Mouse (Mus musculus): Measurements from ENCODE around the gene Rabl6. TPM values are rescaled to one million over a fixed set of nuclear protein-coding genes. Genes with fewer than 3 reads are reported as not detected.

The Rabl6 gene
- polyA plus RNA-seq, 1 experiment from 2014 or later: 76.8 TPM

GRCm38 (mm10) chr2:25588227-25588907 is 20.0 kb downstream of the Rabl6 start:
- no peaks in the 10 kb centered on the region for H3K9me3 ChIP-seq
- peaks cover 89% of the 10 kb centered on the region for H3K36me3 ChIP-seq (replicated peaks)
- 96% methylated on average over 8 of the region's 8 CpGs for WGBS
- ATAC-seq (ENCODE audit: low FRiP score): no peak
- H3K27ac ChIP-seq: no peak overlapping the region
- no peaks in the 10 kb centered on the region for H3K4me1 ChIP-seq
- no peak overlapping the region for H3K4me2 ChIP-seq
- H3K9ac ChIP-seq: no peak overlapping the region
- H3K27me3 ChIP-seq: no peaks in the 10 kb centered on the region
- no peak overlapping the region for H3K4me3 ChIP-seq (replicated peaks)

GRCm38 (mm10) chr2:25587290-25587689 is 21.0 kb downstream of the Rabl6 start:
- Histone ChIP-seq H3K4me1 (peaks cover 8% of the 10 kb centered on the region), H3K27ac (no peak overlapping the region), H3K4me2 (no peak overlapping the region), H3K9ac (no peak overlapping the region), H3K27me3 (no peaks in the 10 kb centered on the region), H3K4me3 (replicated peaks) (no peak overlapping the region), H3K9me3 (no peaks in the 10 kb centered on the region), H3K36me3 (replicated peaks) (peaks cover 86% of the 10 kb centered on the region)
- ATAC-seq (ENCODE audit: low FRiP score): no peak
- 93% methylated on average over 8 of the region's 8 CpGs for WGBS

- Histone ChIP-seq H3K27ac (no peak overlapping the region), H3K4me2 (no peak overlapping the region), H3K27me3 (peaks cover 9% of the 10 kb centered on the region), H3K4me3 (replicated peaks) (no peak overlapping the region), H3K4me1 (peaks cover 20% of the 10 kb centered on the region), H3K9me3 (no peaks in the 10 kb centered on the region), H3K36me3 (replicated peaks) (peaks cover 69% of the 10 kb centered on the region), H3K9ac (no peak overlapping the region)
- no peak for ATAC-seq (ENCODE audit: low FRiP score)
- 86% methylated on average over 3 of the region's 3 CpGs for WGBS
Measured at GRCm38 (mm10) chr2:25585601-25586000, 22.7 kb downstream of the Rabl6 start.

- no peak for ATAC-seq (ENCODE audit: low FRiP score)
- H3K4me2 ChIP-seq: no peak overlapping the region
- no peak overlapping the region for H3K9ac ChIP-seq
- peaks cover 16% of the 10 kb centered on the region for H3K27me3 ChIP-seq
- H3K36me3 ChIP-seq (replicated peaks): peaks cover 62% of the 10 kb centered on the region
- no peak overlapping the region for H3K4me3 ChIP-seq (replicated peaks)
- whole genome bisulfite sequencing: 71% methylated on average over 4 of the region's 4 CpGs
- H3K9me3 ChIP-seq: no peaks in the 10 kb centered on the region
- H3K27ac ChIP-seq: no peak overlapping the region
- peaks cover 22% of the 10 kb centered on the region for H3K4me1 ChIP-seq
Measured at GRCm38 (mm10) chr2:25584856-25585255, 23.5 kb downstream of the Rabl6 start.

DNA sequence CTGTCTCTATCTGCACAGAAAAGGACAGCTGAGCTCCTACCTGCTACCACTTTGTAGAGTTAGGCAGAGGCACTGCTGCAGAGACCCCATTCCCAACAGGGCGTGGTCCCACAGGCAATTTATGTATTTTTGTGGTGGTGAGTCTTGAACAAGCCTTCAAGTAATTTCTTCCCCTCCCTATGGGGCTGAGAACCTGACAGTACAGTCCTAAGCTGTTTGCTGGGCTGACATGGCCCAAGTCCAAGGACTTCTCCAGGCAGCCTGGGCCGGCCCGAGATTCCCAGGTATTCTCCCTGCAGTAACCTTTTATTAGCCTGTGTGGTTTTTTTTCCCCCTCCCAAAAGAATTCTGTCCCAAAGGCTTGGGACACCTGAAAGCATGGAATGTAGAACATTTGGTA is 24.2 kb downstream of the Rabl6 start:
- no peak overlapping the region for H3K9ac ChIP-seq
- H3K9me3 ChIP-seq: no peaks in the 10 kb centered on the region
- peaks cover 60% of the 10 kb centered on the region for H3K36me3 ChIP-seq (replicated peaks)
- WGBS: 99% methylated on average over 3 of the region's 3 CpGs
- peaks cover 23% of the 10 kb centered on the region for H3K27me3 ChIP-seq
- no peak overlapping the region for H3K27ac ChIP-seq
- no peak overlapping the region for H3K4me2 ChIP-seq
- H3K4me1 ChIP-seq: peaks cover 29% of the 10 kb centered on the region
- ATAC-seq (ENCODE audit: low FRiP score): no peak
- no peak overlapping the region for H3K4me3 ChIP-seq (replicated peaks)

- Histone ChIP-seq H3K4me3 (replicated peaks) (no peak overlapping the region), H3K4me2 (no peak overlapping the region), H3K9ac (no peak overlapping the region), H3K36me3 (replicated peaks) (peaks cover 58% of the 10 kb centered on the region), H3K9me3 (no peaks in the 10 kb centered on the region), H3K4me1 (peaks cover 32% of the 10 kb centered on the region), H3K27me3 (peaks cover 29% of the 10 kb centered on the region), H3K27ac (no peak overlapping the region)
- no peak for ATAC-seq (ENCODE audit: low FRiP score)
- 76% methylated on average over 4 of the region's 4 CpGs for WGBS
Measured at GRCm38 (mm10) chr2:25583571-25583970, 24.8 kb downstream of the Rabl6 start.

GRCm38 (mm10) chr2:25583120-25583481 is 25.2 kb downstream of the Rabl6 start:
- no peaks in the 10 kb centered on the region for H3K9me3 ChIP-seq
- no peak overlapping the region for H3K27ac ChIP-seq
- 88% methylated on average over 6 of the region's 6 CpGs for WGBS
- peaks cover 53% of the 10 kb centered on the region for H3K36me3 ChIP-seq (replicated peaks)
- no peak overlapping the region for H3K9ac ChIP-seq
- peaks cover 37% of the 10 kb centered on the region for H3K4me1 ChIP-seq
- H3K4me3 ChIP-seq (replicated peaks): no peak overlapping the region
- ATAC-seq (ENCODE audit: low FRiP score): no peak
- peaks cover 34% of the 10 kb centered on the region for H3K27me3 ChIP-seq
- no peak overlapping the region for H3K4me2 ChIP-seq

DNA sequence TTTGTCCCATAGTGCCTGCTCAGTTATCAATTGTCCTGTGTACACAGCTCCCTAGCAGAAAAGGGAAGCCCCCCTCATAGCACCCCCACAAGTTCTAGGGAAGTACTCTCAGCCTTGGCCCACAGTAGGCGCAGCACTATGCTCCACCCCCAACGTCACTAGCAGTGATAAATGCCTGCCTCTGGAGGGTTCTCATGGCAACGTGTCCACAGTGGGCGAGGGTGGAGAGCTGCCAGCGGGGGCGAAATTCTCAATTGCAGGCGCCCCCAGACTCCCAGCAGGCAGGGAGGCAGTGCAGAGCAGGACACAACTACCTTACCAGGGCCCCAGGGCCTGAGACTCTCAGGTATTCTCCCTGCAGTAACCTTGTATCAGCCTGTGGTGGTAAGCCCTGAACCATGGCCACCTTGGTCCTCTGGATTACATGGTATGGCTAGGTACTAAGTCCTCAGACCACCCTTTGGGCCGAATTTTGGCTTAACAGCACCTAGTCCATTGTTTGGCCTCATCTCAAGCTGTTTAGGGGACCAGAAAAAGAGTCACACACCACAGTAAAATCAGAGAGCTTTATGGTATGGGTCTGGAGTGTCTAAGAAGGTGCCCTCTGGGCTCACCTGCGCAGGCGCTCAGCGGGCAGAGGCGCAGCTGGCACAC is 25.7 kb downstream of the Rabl6 start:
- peaks cover 42% of the 10 kb centered on the region for H3K4me1 ChIP-seq
- WGBS: 60% methylated on average over 12 of the region's 12 CpGs
- no peak overlapping the region for H3K27ac ChIP-seq
- H3K9ac ChIP-seq: no peak overlapping the region
- H3K36me3 ChIP-seq (replicated peaks): peaks cover 48% of the 10 kb centered on the region
- no peak overlapping the region for H3K4me2 ChIP-seq
- H3K9me3 ChIP-seq: no peaks in the 10 kb centered on the region
- H3K27me3 ChIP-seq: peaks cover 39% of the 10 kb centered on the region
- ATAC-seq (ENCODE audit: low FRiP score): no peak
- H3K4me3 ChIP-seq (replicated peaks): no peak overlapping the region; the same call in 1 of the 2 replicates

DNA sequence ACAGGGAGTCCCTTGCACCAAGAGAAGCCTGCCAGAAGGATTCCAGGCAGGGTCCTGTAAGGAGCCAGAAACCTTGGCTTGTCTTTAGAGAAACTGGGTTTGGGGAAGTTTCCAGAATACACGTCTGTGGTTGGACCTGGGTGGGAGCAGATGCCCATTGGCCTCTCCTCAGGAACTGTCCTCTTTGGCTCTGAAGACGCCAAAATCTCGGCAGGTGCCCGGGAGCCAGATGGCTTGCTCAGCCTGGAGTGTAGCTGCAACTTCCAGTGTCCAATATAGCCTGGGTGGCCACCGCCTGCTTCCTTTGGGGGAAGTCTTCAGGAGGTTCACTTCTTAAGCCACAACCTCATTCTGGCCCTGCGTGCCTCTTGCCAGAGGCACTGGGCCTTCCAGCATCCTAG is 26.4 kb downstream of the Rabl6 start:
- 35% methylated on average over 6 of the region's 6 CpGs for WGBS
- Histone ChIP-seq H3K27me3 (peaks cover 46% of the 10 kb centered on the region), H3K9me3 (no peaks in the 10 kb centered on the region), H3K27ac (no peak overlapping the region), H3K4me3 (replicated peaks) (no peak overlapping the region), H3K4me2 (no peak overlapping the region), H3K9ac (no peak overlapping the region), H3K4me1 (peaks cover 49% of the 10 kb centered on the region), H3K36me3 (replicated peaks) (peaks cover 41% of the 10 kb centered on the region)
- ATAC-seq (ENCODE audit: low FRiP score): 0 out of 2 replicates have a peak, but pooled peaks have one; percentile 0

DNA sequence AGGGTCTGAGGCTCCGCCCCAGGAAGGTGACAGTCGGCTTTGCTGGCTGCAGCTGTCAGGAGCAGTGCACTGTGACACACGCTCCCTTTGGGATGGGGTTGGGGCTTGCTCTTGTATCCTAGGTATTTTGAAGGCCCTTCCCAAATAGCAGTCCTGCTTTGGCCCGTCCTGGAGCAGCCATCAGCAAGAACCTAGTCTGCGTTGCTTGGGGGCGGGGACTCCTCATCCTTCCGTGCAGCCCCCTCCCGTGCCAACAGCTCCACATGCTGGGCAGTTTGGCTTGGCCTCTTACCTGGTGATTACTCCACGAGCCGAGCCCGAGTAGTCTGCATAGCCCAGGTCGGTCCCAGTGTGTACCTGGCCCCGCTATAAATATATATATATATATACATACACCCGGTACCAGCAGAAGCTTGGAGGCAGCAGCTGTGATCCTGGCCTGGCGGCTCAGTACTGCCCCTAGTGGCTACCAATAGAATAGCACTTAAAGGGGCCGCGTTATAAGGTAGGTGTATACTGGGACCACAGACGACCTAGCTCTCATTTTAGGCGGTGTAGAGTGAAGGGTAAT is 26.9 kb downstream of the Rabl6 start, which contains the start of gene Ajm1:
Gene Ajm1 (minus strand): TSS at position 464 of the 571 bp plus-strand sequence.
- Histone ChIP-seq H3K27ac (no peak within 1 kb of the TSS), H3K4me1 (peaks cover 49% of the 10 kb centered on the region), H3K36me3 (replicated peaks) (peaks cover 36% of the 10 kb centered on the region), H3K27me3 (peaks cover 51% of the 10 kb centered on the region), H3K9me3 (no peaks in the 10 kb centered on the region), H3K4me3 (replicated peaks) (peak within 1 kb of the TSS; percentile 38), H3K9ac (peak within 1 kb of the TSS; percentile 33; the same call in 1 of the 2 replicates), H3K4me2 (peak within 1 kb of the TSS; percentile 65)
- peak; percentile 64 for ATAC-seq (ENCODE audit: low FRiP score)
- 8% methylated on average over 19 of the region's 19 CpGs for WGBS

- no peak for ATAC-seq (ENCODE audit: low FRiP score)
- Histone ChIP-seq H3K4me2 (peak overlapping the region; percentile 65; the same call in 1 of the 2 replicates), H3K9ac (0 out of 2 replicates have a peak overlapping the region, but pooled peaks have one; percentile 33), H3K4me3 (replicated peaks) (peak overlapping the region; percentile 38; the same call in 1 of the 2 replicates), H3K4me1 (peaks cover 53% of the 10 kb centered on the region), H3K27me3 (peaks cover 58% of the 10 kb centered on the region), H3K27ac (no peak overlapping the region), H3K36me3 (replicated peaks) (peaks cover 30% of the 10 kb centered on the region), H3K9me3 (no peaks in the 10 kb centered on the region)
- WGBS: 42% methylated on average over 6 of the region's 6 CpGs
Measured at GRCm38 (mm10) chr2:25580621-25581101, 27.7 kb downstream of the Rabl6 start.

- Histone ChIP-seq H3K36me3 (replicated peaks) (peaks cover 23% of the 10 kb centered on the region), H3K9me3 (no peaks in the 10 kb centered on the region), H3K4me1 (peaks cover 58% of the 10 kb centered on the region), H3K4me3 (replicated peaks) (peak overlapping the region; percentile 19), H3K27ac (no peak overlapping the region), H3K9ac (no peak overlapping the region; the same call in 1 of the 2 replicates), H3K4me2 (peak overlapping the region; percentile 32; the same call in 1 of the 2 replicates), H3K27me3 (peaks cover 60% of the 10 kb centered on the region)
- no peak for ATAC-seq (ENCODE audit: low FRiP score)
- 5% methylated on average over 27 of the region's 27 CpGs for WGBS
Measured at GRCm38 (mm10) chr2:25579737-25580460, 28.4 kb downstream of the Rabl6 start.
